Mouse (Mus musculus) erythroblast, embryonic 14.5 days (primary cell): ENCODE measurements at regions not wholly inside any gene's neighbourhood (a gene's known extent, or its start where the extent isn't known, plus 50 kb on each side); places are given as distances from the start of the nearest gene placed in this dataset.

ENCODE experiments used
- GATA1 ChIP-seq: IDR thresholded peaks from 2 replicates; pipeline ENCODE4 v1.6.1; 2012; ENCODE audit warnings: low read length, inconsistent platforms, mixed read lengths
- TAL1 ChIP-seq: IDR thresholded peaks from 3 replicates; pipeline ENCODE4 v1.6.1; 2012; ENCODE audit warnings: low read length, inconsistent platforms, mixed read lengths

DNA sequence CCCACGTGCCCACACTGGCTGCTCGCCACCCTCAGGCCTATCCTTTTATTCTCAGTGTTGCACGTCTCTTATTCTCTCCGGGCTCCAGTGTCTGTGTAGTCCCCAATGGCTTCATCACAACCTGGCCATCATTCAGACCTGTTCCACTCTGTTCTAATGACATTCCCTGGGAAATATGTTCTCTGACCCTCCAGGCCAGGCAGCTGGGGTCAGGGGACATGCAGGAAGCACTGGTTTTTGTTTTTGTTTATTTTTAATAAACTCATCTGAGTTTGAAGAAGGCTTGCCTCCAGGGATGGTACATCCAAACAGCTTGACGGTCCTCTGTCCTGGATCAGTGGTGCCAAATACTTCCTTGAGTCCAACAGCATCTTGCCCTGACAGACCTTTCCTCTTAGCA, 127.4 kb upstream of the Lemd2 start:
- TF ChIP-seq TAL1, result no peak
- TF ChIP-seq GATA1, result no peak
